In the genomic region with DNA sequence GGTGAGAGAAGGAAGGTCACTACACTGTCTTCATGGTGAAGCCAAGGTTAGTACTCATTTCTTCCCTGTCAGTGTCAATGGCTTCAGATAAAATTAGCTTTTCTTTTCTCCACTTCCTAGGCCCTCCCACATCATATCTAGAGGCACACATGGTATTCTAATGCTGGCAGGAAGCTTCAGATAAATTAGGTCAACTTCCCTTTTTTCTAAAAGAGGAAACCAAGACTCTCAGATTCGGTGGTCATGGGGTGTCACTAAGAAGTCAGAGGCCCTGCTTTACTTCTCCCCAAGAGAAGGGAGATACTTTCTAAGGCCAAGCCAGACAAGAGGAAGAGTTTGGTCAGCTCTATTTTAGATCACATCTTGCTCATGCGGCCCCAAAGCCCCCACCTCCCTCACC, we compare ENCODE assay signal across 14 mouse cellular contexts. TPM values are rescaled to one million over a fixed set of nuclear protein-coding genes. Genes with fewer than 3 reads are reported as not detected.
DNase-seq lines count a peak whose midpoint lies in the region; ATAC-seq and TF ChIP-seq lines count a peak whose summit lies in the region.
"Had no signal": no experiment of that assay in that cellular context is flagged by ENCODE, and none has a peak within 500 bp of the region (broad histone marks: within the 10 kb centered on the region; RNA-seq: fewer than 3 reads in every experiment).

No protein-coding gene starts in this region.

- H3K36me3 ChIP-seq in heart, embryonic 11.5 days (ENCODE audit: control insufficient read depth, insufficient read depth, low read length) = no peaks in the 10 kb centered on the region
- no peaks in the 10 kb centered on the region for H3K36me3 ChIP-seq in forebrain, embryonic 10.5 days (replicated peaks)
- H3K36me3 ChIP-seq in forebrain, embryonic 13.5 days (ENCODE audit: poor library complexity, severe bottlenecking) = no peaks in the 10 kb centered on the region

- WGBS in heart, embryonic 11.5 days (ENCODE audit: insufficient replicate concordance) = 42% methylated on average over 2 of the region's 2 CpGs
- 88% methylated on average over 2 of the region's 2 CpGs for WGBS in forebrain, embryonic 10.5 days
- WGBS in forebrain, embryonic 13.5 days = 90% methylated on average over 2 of the region's 2 CpGs

- H3K9ac ChIP-seq in heart, embryonic 11.5 days (ENCODE audit: low read depth, low read length) = no peak overlapping the region
- no peak overlapping the region for H3K9ac ChIP-seq in forebrain, embryonic 13.5 days

- TF ChIP-seq CTCF in gastrocnemius, adult 2 months (IDR thresholded peaks at IDR 0.05) = no peak

- peak overlapping the region; percentile 24 for H3K27ac ChIP-seq in gastrocnemius, adult 2 months
- 0 out of 2 replicates have a peak overlapping the region, but pooled peaks have one; percentile 41 for H3K27ac ChIP-seq in heart, embryonic 11.5 days (ENCODE audit: low read depth, low read length)
- H3K27ac ChIP-seq in forebrain, embryonic 10.5 days = no peak overlapping the region
- no peak overlapping the region for H3K27ac ChIP-seq in forebrain, embryonic 13.5 days

- H3K4me2 ChIP-seq in heart, embryonic 11.5 days = no peak overlapping the region
- no peak overlapping the region for H3K4me2 ChIP-seq in forebrain, embryonic 13.5 days
- H3K4me2 ChIP-seq: midbrain, embryonic 11.5 days had no signal

- no peaks in the 10 kb centered on the region for H3K4me1 ChIP-seq in heart, embryonic 11.5 days (ENCODE audit: control insufficient read depth, insufficient read depth, low read length)
- H3K4me1 ChIP-seq in forebrain, embryonic 10.5 days = no peaks in the 10 kb centered on the region
- H3K4me1 ChIP-seq in forebrain, embryonic 13.5 days = no peaks in the 10 kb centered on the region

- intact Hi-C loops in gastrocnemius, adult 2 months (cut with DNase I) = loop anchor here (5.0 kb wide), 1 partner anchor 130 kb away; the partner anchor contains the start of gene Ccdc80
- intact Hi-C loops in gastrocnemius, postnatal 36 days (cut with DNase I) = no loop called here

- H3K9me3 ChIP-seq in heart, embryonic 11.5 days (replicated peaks; ENCODE audit: control insufficient read depth, low read length) = no peaks in the 10 kb centered on the region
- H3K9me3 ChIP-seq in forebrain, embryonic 10.5 days = no peaks in the 10 kb centered on the region
- no peaks in the 10 kb centered on the region for H3K9me3 ChIP-seq in forebrain, embryonic 13.5 days (replicated peaks)

- no peaks in the 10 kb centered on the region for H3K27me3 ChIP-seq in heart, embryonic 11.5 days (ENCODE audit: control insufficient read depth, insufficient read depth, low read length)
- no peaks in the 10 kb centered on the region for H3K27me3 ChIP-seq in forebrain, embryonic 10.5 days (ENCODE audit: poor library complexity, severe bottlenecking)
- H3K27me3 ChIP-seq in forebrain, embryonic 13.5 days = no peaks in the 10 kb centered on the region

- no peak for ATAC-seq in heart, embryonic 11.5 days (replicated peaks; ENCODE audit: insufficient number of reproducible peaks, low FRiP score, low TSS enrichment)
- ATAC-seq in forebrain, embryonic 13.5 days = no peak

- H3K4me3 ChIP-seq in gastrocnemius, adult 2 months = no peak overlapping the region
- H3K4me3 ChIP-seq in heart, embryonic 11.5 days (ENCODE audit: low read depth, low read length) = no peak overlapping the region
- H3K4me3 ChIP-seq in forebrain, embryonic 10.5 days = no peak overlapping the region
- no peak overlapping the region for H3K4me3 ChIP-seq in forebrain, embryonic 13.5 days

- no peak for DNase-seq in gastrocnemius, adult 2 months
- no peak for DNase-seq in gastrocnemius, postnatal 36 days
- peak; percentile 40 for DNase-seq in CD4-positive helper T cell, adult 2 months (ENCODE audit: low read depth, low spot score)
- DNase-seq in lung, postnatal 25 days (ENCODE audit: low spot score) = peak; percentile 54
- DNase-seq in forebrain, embryonic 10.5 days (ENCODE audit: extremely low spot score, low spot score) = no peak
- no peak for DNase-seq in urinary bladder, postnatal 14 days (ENCODE audit: low spot score)
- DNase-seq: gastrocnemius, postnatal 14 days; retina, postnatal 1 day had no signal

RNA-seq across cellular contexts. Expression of gene Cd200r3, which starts 19.3 kb away (rescaled TPM):
- total RNA-seq in gastrocnemius, adult 2 months (2021) = not detected
- not detected for total RNA-seq in gastrocnemius, postnatal 36 days (2021)
- 0.21 TPM in 1 of 2 replicates, not detected in the other for polyA plus RNA-seq in heart, embryonic 11.5 days (2014; fragmentation: Nextera tagmentation; extraction: Ambion mirVana)
- polyA plus RNA-seq in forebrain, embryonic 10.5 days (2016; fragmentation: Nextera tagmentation; extraction: Ambion mirVana) = not detected in 2 replicates
- not detected in 2 replicates for polyA plus RNA-seq in forebrain, embryonic 13.5 days (2015; fragmentation: Nextera tagmentation; extraction: Ambion mirVana)
- total RNA-seq: adrenal gland, adult 18-20 months; layer of hippocampus, adult 8-10 months had no signal
- polyA plus RNA-seq: embryonic facial prominence, embryonic 11.5 days; midbrain, embryonic 11.5 days had no signal

Comparison
In these comparisons a context has a peak if more than half of its experiments do, and no peak if none do; other contexts are left out.
1. DNase-seq: peak in CD4-positive helper T cell, adult 2 months (single experiment) and lung, postnatal 25 days (single experiment); none in gastrocnemius, adult 2 months (single experiment), gastrocnemius, postnatal 36 days (0 of 2), forebrain, embryonic 10.5 days (single experiment) and urinary bladder, postnatal 14 days (single experiment).
2. H3K27ac ChIP-seq: peak in gastrocnemius, adult 2 months (single experiment) and heart, embryonic 11.5 days (single experiment); none in forebrain, embryonic 10.5 days (single experiment) and forebrain, embryonic 13.5 days (single experiment).